Comparison of ENCODE assay signal across 11 mouse cellular contexts in the genomic region with DNA sequence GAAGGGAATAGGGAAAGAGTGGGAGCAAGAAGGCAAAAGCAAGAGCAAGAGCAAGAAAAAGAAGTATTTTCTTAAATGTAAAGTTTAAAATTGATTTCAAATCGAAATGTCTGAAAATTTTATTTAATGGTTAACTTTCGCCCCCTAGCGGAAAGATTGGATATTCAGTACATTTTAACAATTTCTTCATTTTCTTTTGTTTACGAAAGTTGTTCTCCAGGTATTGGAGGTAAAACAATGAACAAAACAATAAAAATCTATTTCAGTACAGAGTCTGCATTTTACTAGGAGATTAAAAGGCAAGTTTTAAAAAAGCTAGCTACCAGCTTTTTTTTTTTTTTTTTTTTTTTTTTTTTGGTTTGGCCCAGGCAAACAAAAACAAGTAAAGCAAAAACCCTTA. TPM values are rescaled to one million over a fixed set of nuclear protein-coding genes. Genes with fewer than 3 reads are reported as not detected.
DNase-seq lines count a peak whose midpoint lies in the region; ATAC-seq and TF ChIP-seq lines count a peak whose summit lies in the region.
"Had no signal": no experiment of that assay in that cellular context is flagged by ENCODE, and none has a peak within 500 bp of the region (broad histone marks: within the 10 kb centered on the region; RNA-seq: fewer than 3 reads in every experiment).

No protein-coding gene starts in this region.

- no peak overlapping the region for H3K4me3 ChIP-seq in embryonic facial prominence, embryonic 11.5 days (ENCODE audit: low read depth, low read length)
- H3K4me3 ChIP-seq in embryonic facial prominence, embryonic 10.5 days = no peak overlapping the region
- no peak overlapping the region for H3K4me3 ChIP-seq in liver, adult 2 months (ENCODE audit: insufficient read depth, low read depth, low read length)
- H3K4me3 ChIP-seq in E14TG2a.4 (replicated peaks; ENCODE audit: low read length) = no peak overlapping the region
- H3K4me3 ChIP-seq in liver, embryonic 14.5 days (ENCODE audit: insufficient read depth in 1 of 2, low read depth in 2 of 2, low read length in 2 of 2) = no peak overlapping the region
- H3K4me3 ChIP-seq in kidney, embryonic 14.5 days (ENCODE audit: low read length) = no peak overlapping the region
- H3K4me3 ChIP-seq: hindbrain, embryonic 15.5 days had no signal

- H3K27ac ChIP-seq in embryonic facial prominence, embryonic 11.5 days (replicated peaks; ENCODE audit: low read depth, low read length) = no peak overlapping the region
- no peak overlapping the region for H3K27ac ChIP-seq in embryonic facial prominence, embryonic 10.5 days (replicated peaks)
- H3K27ac ChIP-seq in liver, adult 2 months (replicated peaks; ENCODE audit: insufficient read depth, low read depth, low read length) = no peak overlapping the region
- H3K27ac ChIP-seq in liver, embryonic 14.5 days = no peak overlapping the region
- no peak overlapping the region for H3K27ac ChIP-seq in kidney, embryonic 14.5 days (ENCODE audit: low read depth, low read length)
- H3K27ac ChIP-seq: hindbrain, embryonic 15.5 days had no signal

- H3K27me3 ChIP-seq in embryonic facial prominence, embryonic 11.5 days (ENCODE audit: control insufficient read depth, insufficient read depth, low read length) = no peaks in the 10 kb centered on the region
- H3K27me3 ChIP-seq in embryonic facial prominence, embryonic 10.5 days (replicated peaks; ENCODE audit: low read depth, poor library complexity, severe bottlenecking) = no peaks in the 10 kb centered on the region
- H3K27me3 ChIP-seq in liver, adult 2 months (ENCODE audit: control insufficient read depth, insufficient read depth, low read length) = no peaks in the 10 kb centered on the region
- H3K27me3 ChIP-seq in E14TG2a.4 (ENCODE audit: insufficient read depth, low read length) = no peaks in the 10 kb centered on the region
- H3K27me3 ChIP-seq in liver, embryonic 14.5 days (ENCODE audit: control insufficient read depth, insufficient read depth, low read length) = no peaks in the 10 kb centered on the region
- no peaks in the 10 kb centered on the region for H3K27me3 ChIP-seq in kidney, embryonic 14.5 days (ENCODE audit: control insufficient read depth, insufficient read depth, low read length)
- H3K27me3 ChIP-seq: hindbrain, embryonic 15.5 days had no signal

- H3K36me3 ChIP-seq in embryonic facial prominence, embryonic 11.5 days (replicated peaks; ENCODE audit: control insufficient read depth, insufficient read depth, low read depth, low read length) = no peaks in the 10 kb centered on the region
- no peaks in the 10 kb centered on the region for H3K36me3 ChIP-seq in embryonic facial prominence, embryonic 10.5 days (replicated peaks)
- H3K36me3 ChIP-seq in liver, adult 2 months (ENCODE audit: control insufficient read depth, insufficient read depth, low read length) = no peaks in the 10 kb centered on the region
- 0 out of 2 replicates have a peak, but pooled peaks cover 3% of the 10 kb centered on the region for H3K36me3 ChIP-seq in E14TG2a.4 (ENCODE audit: insufficient read depth, low read length)
- H3K36me3 ChIP-seq in liver, embryonic 14.5 days (replicated peaks; ENCODE audit: control insufficient read depth, insufficient read depth, low read depth) = no peaks in the 10 kb centered on the region
- no peaks in the 10 kb centered on the region for H3K36me3 ChIP-seq in kidney, embryonic 14.5 days (ENCODE audit: control insufficient read depth, insufficient read depth, low read length)
- H3K36me3 ChIP-seq: hindbrain, embryonic 15.5 days had no signal

- ATAC-seq in embryonic facial prominence, embryonic 11.5 days (replicated peaks; ENCODE audit: insufficient number of reproducible peaks, low FRiP score, low TSS enrichment, low read depth) = no peak
- no peak for ATAC-seq in liver, embryonic 14.5 days (ENCODE audit: insufficient read depth)
- no peak for ATAC-seq in kidney, embryonic 14.5 days (ENCODE audit: low FRiP score, low TSS enrichment)

- TF ChIP-seq CTCF in liver, adult 2 months (IDR thresholded peaks at IDR 0.05; ENCODE audit: low read depth, low read length) = peak; percentile 59
- TF ChIP-seq CTCF in E14TG2a.4 (conservative IDR thresholded peaks at IDR 0.05; ENCODE audit: low read length) = peak; percentile 39
- peak; percentile 39; the same call in 1 of the 2 replicates for TF ChIP-seq CTCF in liver, embryonic 14.5 days (IDR thresholded peaks at IDR 0.05; ENCODE audit: low read depth)

- H3K9me3 ChIP-seq in embryonic facial prominence, embryonic 11.5 days (replicated peaks; ENCODE audit: control insufficient read depth, low read length) = no peaks in the 10 kb centered on the region
- H3K9me3 ChIP-seq in embryonic facial prominence, embryonic 10.5 days = no peaks in the 10 kb centered on the region
- H3K9me3 ChIP-seq in E14TG2a.4 (ENCODE audit: low read length) = no peaks in the 10 kb centered on the region
- H3K9me3 ChIP-seq in liver, embryonic 14.5 days (ENCODE audit: control insufficient read depth, low read length) = no peaks in the 10 kb centered on the region
- H3K9me3 ChIP-seq in kidney, embryonic 14.5 days (ENCODE audit: control insufficient read depth, low read length) = no peaks in the 10 kb centered on the region
- H3K9me3 ChIP-seq: hindbrain, embryonic 15.5 days had no signal

- 20% methylated on average over 4 of the region's 4 CpGs for WGBS in embryonic facial prominence, embryonic 11.5 days
- 18% methylated on average over 4 of the region's 4 CpGs for WGBS in embryonic facial prominence, embryonic 10.5 days
- WGBS in liver, adult 2 months = 4% methylated on average over 4 of the region's 4 CpGs
- WGBS in liver, embryonic 14.5 days (ENCODE audit: insufficient replicate concordance) = 10% methylated on average over 4 of the region's 4 CpGs
- 18% methylated on average over 4 of the region's 4 CpGs for WGBS in kidney, embryonic 14.5 days

- no peak for TF ChIP-seq EP300 in liver, embryonic 14.5 days (IDR thresholded peaks at IDR 0.05; ENCODE audit: low read depth)

- no peaks in the 10 kb centered on the region for H3K4me1 ChIP-seq in embryonic facial prominence, embryonic 11.5 days (ENCODE audit: control insufficient read depth, insufficient read depth, low read length)
- peaks cover 22% of the 10 kb centered on the region for H3K4me1 ChIP-seq in embryonic facial prominence, embryonic 10.5 days
- peaks cover 7% of the 10 kb centered on the region; the same call in 1 of the 2 replicates for H3K4me1 ChIP-seq in liver, adult 2 months (ENCODE audit: control insufficient read depth, insufficient read depth, low read length)
- peaks cover 50% of the 10 kb centered on the region for H3K4me1 ChIP-seq in E14TG2a.4 (replicated peaks; ENCODE audit: low read depth, low read length)
- peaks cover 8 to 21% of the 10 kb centered on the region in 2 experiments; a peak in 3 of 4 replicates for H3K4me1 ChIP-seq in liver, embryonic 14.5 days (replicated peaks; ENCODE audit: control insufficient read depth in 2 of 2, insufficient read depth in 2 of 2, low read length in 1 of 2)
- H3K4me1 ChIP-seq in kidney, embryonic 14.5 days (ENCODE audit: control insufficient read depth, insufficient read depth, low read length) = no peaks in the 10 kb centered on the region

- no peak overlapping the region for H3K4me2 ChIP-seq in embryonic facial prominence, embryonic 11.5 days (ENCODE audit: low read depth, low read length)
- peak overlapping the region; percentile 34 for H3K4me2 ChIP-seq in liver, embryonic 14.5 days (ENCODE audit: low read depth)
- no peak overlapping the region for H3K4me2 ChIP-seq in kidney, embryonic 14.5 days (replicated peaks; ENCODE audit: low read depth, low read length)
- H3K4me2 ChIP-seq: hindbrain, embryonic 15.5 days had no signal

- no peak for TF ChIP-seq POLR2A in liver, adult 2 months (IDR thresholded peaks at IDR 0.05; ENCODE audit: extremely low read depth, insufficient read depth, low read length)

- no peaks in the 10 kb centered on the region for H3K79me2 ChIP-seq in liver, adult 2 months (ENCODE audit: control insufficient read depth, insufficient read depth, low read length)

- peak; percentile 77 for DNase-seq in embryonic facial prominence, embryonic 11.5 days (ENCODE audit: low spot score)
- no peak for DNase-seq in embryonic facial prominence, embryonic 10.5 days (ENCODE audit: low spot score)
- peak; percentile 57 for DNase-seq in liver, adult 2 months (ENCODE audit: extremely low read depth, low read depth, low spot score)
- no peak for DNase-seq in liver
- DNase-seq in liver, embryonic 14.5 days (ENCODE audit: low read depth in 3 of 3, low spot score in 3 of 3) = peak in 1 of 3 experiments; percentile 57
- DNase-seq in frontal cortex, postnatal 10 days (ENCODE audit: low spot score in 2 of 2) = no peak
- DNase-seq: adrenal gland, postnatal 10 days; cerebellum, adult 9-10 months had no signal

- no peak overlapping the region for H3K9ac ChIP-seq in embryonic facial prominence, embryonic 11.5 days (replicated peaks; ENCODE audit: low read length)
- H3K9ac ChIP-seq in liver, adult 2 months (ENCODE audit: low read depth, low read length) = no peak overlapping the region
- no peak overlapping the region for H3K9ac ChIP-seq in liver, embryonic 14.5 days (replicated peaks)
- H3K9ac ChIP-seq in kidney, embryonic 14.5 days (ENCODE audit: low read depth, low read length) = no peak overlapping the region
- H3K9ac ChIP-seq: hindbrain, embryonic 15.5 days had no signal

RNA-seq across cellular contexts. Expression of gene Hist1h2ah, which starts 4.9 kb away (rescaled TPM):
- polyA plus RNA-seq in embryonic facial prominence, embryonic 11.5 days (2014; fragmentation: Nextera tagmentation; extraction: Ambion mirVana) = 4.2 and 20.5 TPM in 2 replicates
- 8.0 and 8.8 TPM in 2 replicates for polyA plus RNA-seq in embryonic facial prominence, embryonic 10.5 days (2016; fragmentation: Nextera tagmentation; extraction: Ambion mirVana)
- 1.8 and 2.6 TPM in 2 replicates for total RNA-seq in liver, adult 2 months (2014; rRNA removed)
- not detected in 2 replicates for polyA plus RNA-seq in liver, adult 2 months (2012; rRNA removed)
- polyA plus RNA-seq in liver, embryonic 14.5 days (2012; rRNA removed) = 8.7 and 17.9 TPM in 2 replicates
- 12.0 TPM in 2 replicates for polyA plus RNA-seq in liver, embryonic 14.5 days (2014; fragmentation: Nextera tagmentation; extraction: Ambion mirVana)
- 8.6 and 14.9 TPM in 2 replicates for polyA plus RNA-seq in kidney, embryonic 14.5 days (2014; fragmentation: Nextera tagmentation; extraction: Ambion mirVana)

RNA-seq across cellular contexts. Expression of gene Hist1h2bk, which starts 5.2 kb away (rescaled TPM):
- 15.9 and 24.3 TPM in 2 replicates for polyA plus RNA-seq in embryonic facial prominence, embryonic 11.5 days (2014; fragmentation: Nextera tagmentation; extraction: Ambion mirVana)
- polyA plus RNA-seq in embryonic facial prominence, embryonic 10.5 days (2016; fragmentation: Nextera tagmentation; extraction: Ambion mirVana) = 8.5 and 10.0 TPM in 2 replicates
- total RNA-seq in liver, adult 2 months (2014; rRNA removed) = 15.6 and 28.1 TPM in 2 replicates
- polyA plus RNA-seq in liver, adult 2 months (2012; rRNA removed) = 0.46 and 0.48 TPM in 2 replicates
- 17.7 and 25.1 TPM in 2 replicates for polyA plus RNA-seq in liver, embryonic 14.5 days (2012; rRNA removed)
- polyA plus RNA-seq in liver, embryonic 14.5 days (2014; fragmentation: Nextera tagmentation; extraction: Ambion mirVana) = 1.0 and 3.1 TPM in 2 replicates
- polyA plus RNA-seq in kidney, embryonic 14.5 days (2014; fragmentation: Nextera tagmentation; extraction: Ambion mirVana) = 14.1 and 26.0 TPM in 2 replicates

RNA-seq across cellular contexts. Expression of gene Hist1h4i, which starts 10.7 kb away (rescaled TPM):
- polyA plus RNA-seq in embryonic facial prominence, embryonic 11.5 days (2014; fragmentation: Nextera tagmentation; extraction: Ambion mirVana) = 31.9 and 34.5 TPM in 2 replicates
- 37.1 and 38.7 TPM in 2 replicates for polyA plus RNA-seq in embryonic facial prominence, embryonic 10.5 days (2016; fragmentation: Nextera tagmentation; extraction: Ambion mirVana)
- total RNA-seq in liver, adult 2 months (2014; rRNA removed) = 6.8 and 9.2 TPM in 2 replicates
- polyA plus RNA-seq in liver, adult 2 months (2012; rRNA removed) = 5.2 and 12.3 TPM in 2 replicates
- polyA plus RNA-seq in liver, embryonic 14.5 days (2012; rRNA removed) = 66.4 and 87.2 TPM in 2 replicates
- polyA plus RNA-seq in liver, embryonic 14.5 days (2014; fragmentation: Nextera tagmentation; extraction: Ambion mirVana) = 36.5 and 47.8 TPM in 2 replicates
- 33.2 and 38.0 TPM in 2 replicates for polyA plus RNA-seq in kidney, embryonic 14.5 days (2014; fragmentation: Nextera tagmentation; extraction: Ambion mirVana)

RNA-seq across cellular contexts. Expression of gene Hist1h2ag, which starts 12.3 kb away (rescaled TPM):
- 99.8 and 102 TPM in 2 replicates for polyA plus RNA-seq in embryonic facial prominence, embryonic 11.5 days (2014; fragmentation: Nextera tagmentation; extraction: Ambion mirVana)
- 75.8 and 77.8 TPM in 2 replicates for polyA plus RNA-seq in embryonic facial prominence, embryonic 10.5 days (2016; fragmentation: Nextera tagmentation; extraction: Ambion mirVana)
- total RNA-seq in liver, adult 2 months (2014; rRNA removed) = 11.1 and 22.4 TPM in 2 replicates
- polyA plus RNA-seq in liver, adult 2 months (2012; rRNA removed) = 0.55 TPM in 1 of 2 replicates, not detected in the other
- 35.2 and 55.3 TPM in 2 replicates for polyA plus RNA-seq in liver, embryonic 14.5 days (2012; rRNA removed)
- polyA plus RNA-seq in liver, embryonic 14.5 days (2014; fragmentation: Nextera tagmentation; extraction: Ambion mirVana) = 15.5 and 18.0 TPM in 2 replicates
- polyA plus RNA-seq in kidney, embryonic 14.5 days (2014; fragmentation: Nextera tagmentation; extraction: Ambion mirVana) = 81.2 and 125 TPM in 2 replicates

RNA-seq across cellular contexts. Expression of gene Hist1h2bj, which starts 12.5 kb away (rescaled TPM):
- 14.2 and 16.0 TPM in 2 replicates for polyA plus RNA-seq in embryonic facial prominence, embryonic 11.5 days (2014; fragmentation: Nextera tagmentation; extraction: Ambion mirVana)
- polyA plus RNA-seq in embryonic facial prominence, embryonic 10.5 days (2016; fragmentation: Nextera tagmentation; extraction: Ambion mirVana) = 12.4 and 15.1 TPM in 2 replicates
- total RNA-seq in liver, adult 2 months (2014; rRNA removed) = 10.7 and 16.8 TPM in 2 replicates
- polyA plus RNA-seq in liver, adult 2 months (2012; rRNA removed) = 0.29 TPM in 1 of 2 replicates, not detected in the other
- 21.4 and 38.1 TPM in 2 replicates for polyA plus RNA-seq in liver, embryonic 14.5 days (2012; rRNA removed)
- 11.2 and 12.4 TPM in 2 replicates for polyA plus RNA-seq in liver, embryonic 14.5 days (2014; fragmentation: Nextera tagmentation; extraction: Ambion mirVana)
- 18.7 and 33.9 TPM in 2 replicates for polyA plus RNA-seq in kidney, embryonic 14.5 days (2014; fragmentation: Nextera tagmentation; extraction: Ambion mirVana)

Comparison
In these comparisons a context has a peak if more than half of its experiments do, and no peak if none do; other contexts are left out.
1. DNase-seq: peak in embryonic facial prominence, embryonic 11.5 days (single experiment) and liver, adult 2 months (single experiment); none in embryonic facial prominence, embryonic 10.5 days (single experiment), liver (single experiment) and frontal cortex, postnatal 10 days (0 of 2).
2. Peak in every context shown above with its lines, with median percentiles within 50 percentile points of each other: CTCF ChIP-seq.